Mouse (Mus musculus) liver, embryonic 11.5 days (tissue): ENCODE results near the gene Ell. TPM values are rescaled to one million over a fixed set of nuclear protein-coding genes. Genes with fewer than 3 reads are reported as not detected.
A peak's percentile ranks its signal among the peaks of the same experiment; 100 is the strongest.
"Not testable (repeated sequence)": the region's sequence is repeated elsewhere in the genome, so short reads cannot be mapped to it uniquely, and the experiment has no call there.

Source experiments
- ATAC-seq: fragments of 200-750 bp; cut with Nextera tagmentation; replicated peaks from 2 replicates; pipeline ENCODE4 v1.8.0; 2017; ENCODE audit warnings: moderate number of reproducible peaks, mild to moderate bottlenecking, moderate TSS enrichment, moderate library complexity; ENCODE audit not compliant: low FRiP score
- DNase-seq: peaks from one replicate; pipeline ENCODE4 v3.0.0-alpha.2; 2017; ENCODE audit warnings: low spot score
- H3K27ac ChIP-seq: fragments of 300-500 bp; sonication (generic); 2 replicates; pipeline ENCODE4 v1.5.1; 2014; ENCODE audit warnings: mild to moderate bottlenecking, low read depth, low read length, control low read depth
- H3K27me3 ChIP-seq: fragments of 300-500 bp; sonication (generic); replicated peaks from 2 replicates; pipeline ENCODE4 v1.6.1; 2014; ENCODE audit warnings: low read length, mixed read lengths; ENCODE audit not compliant: control insufficient read depth, insufficient read depth
- H3K36me3 ChIP-seq: fragments of 300-500 bp; sonication (generic); 2 replicates; pipeline ENCODE4 v1.6.1; 2014; ENCODE audit warnings: mild to moderate bottlenecking, low read length, moderate library complexity, mixed read lengths; ENCODE audit not compliant: control insufficient read depth, insufficient read depth
- H3K4me1 ChIP-seq: fragments of 300-500 bp; sonication (generic); replicated peaks from 2 replicates; pipeline ENCODE4 v1.6.1; 2014; ENCODE audit warnings: low read length, mixed read lengths; ENCODE audit not compliant: control insufficient read depth, insufficient read depth
- H3K4me2 ChIP-seq: fragments of 300-500 bp; sonication (generic); 2 replicates; pipeline ENCODE4 v1.6.1; 2014; ENCODE audit warnings: mild to moderate bottlenecking, control low read depth, moderate library complexity
- H3K4me3 ChIP-seq: fragments of 300-500 bp; sonication (generic); 2 replicates; pipeline ENCODE4 v1.5.1; 2014; ENCODE audit warnings: low read depth, low read length, control low read depth
- H3K9ac ChIP-seq: fragments of 300-500 bp; sonication (generic); 2 replicates; pipeline ENCODE4 v1.6.1; 2014; ENCODE audit warnings: low read depth, low read length, control low read depth
- H3K9me3 ChIP-seq: fragments of 300-500 bp; sonication (generic); 2 replicates; pipeline ENCODE4 v1.6.1; 2016; ENCODE audit warnings: low read length, inconsistent platforms, mixed read lengths; ENCODE audit not compliant: control insufficient read depth
- WGBS: fragments of 180-500 bp; shearing (Covaris S2); extraction: QIAGEN DNeasy Blood & Tissue Kit; methylation state at CpG from one replicate; pipeline ENCODE4 v1.1.7; 2014; 5-methylcytosine and 5-hydroxymethylcytosine counted together
- polyA plus RNA-seq: library from polyadenylated mRNA; unstranded; fragments of >200 nt; fragmentation: Nextera tagmentation; extraction: Ambion mirVana; gene quantifications from 2 replicates; pipeline ENCODE4 v1.2.1, GENCODE M21; 2014

The Ell gene
- polyA plus RNA-seq, 1 experiment from 2014 or later: 20.7 TPM

DNA sequence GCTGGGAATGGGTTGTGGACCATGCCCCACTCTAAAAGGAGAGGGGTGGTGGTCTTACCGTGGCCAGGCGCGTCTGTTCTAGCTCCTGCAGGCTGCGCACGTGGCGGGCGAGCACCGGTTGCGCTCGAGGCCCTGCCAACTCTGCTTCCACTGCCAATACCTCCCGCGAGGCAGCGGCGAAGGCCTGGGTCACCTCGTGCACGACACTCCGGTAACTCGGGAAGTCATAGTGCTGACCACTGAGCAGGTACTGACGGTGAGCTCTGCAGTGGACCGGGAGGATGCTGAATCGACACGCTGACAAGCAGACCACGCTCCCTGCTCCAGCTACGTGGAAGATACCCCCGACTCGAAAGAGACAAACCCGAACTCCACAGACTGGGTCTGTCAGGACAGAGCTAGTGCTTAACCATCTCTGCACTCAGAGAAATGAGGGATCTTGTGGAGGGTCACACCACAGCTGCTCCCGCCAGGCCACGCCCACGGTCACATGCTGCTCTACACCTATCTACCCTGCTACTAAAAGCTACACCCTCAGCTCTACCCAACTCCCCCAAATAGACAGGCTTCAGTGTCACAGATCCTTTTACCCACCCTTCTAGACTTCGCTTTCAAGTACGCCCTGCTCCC, 33.4 kb upstream of the Ell start:
- 39% methylated on average over 32 of the region's 32 CpGs for WGBS
- peak overlapping the region; percentile 73 for H3K4me3 ChIP-seq
- peaks cover 20% of the 10 kb centered on the region for H3K36me3 ChIP-seq
- peak overlapping the region; percentile 95; the same call in 1 of the 2 replicates for H3K27ac ChIP-seq
- ATAC-seq: peak; percentile 26
- H3K4me1 ChIP-seq: peaks cover 39% of the 10 kb centered on the region
- no peaks in the 10 kb centered on the region for H3K9me3 ChIP-seq
- H3K9ac ChIP-seq: peak overlapping the region; percentile 91
- H3K27me3 ChIP-seq: peaks cover 27% of the 10 kb centered on the region
- DNase-seq: no peak
- H3K4me2 ChIP-seq: peak overlapping the region; percentile 77

DNA sequence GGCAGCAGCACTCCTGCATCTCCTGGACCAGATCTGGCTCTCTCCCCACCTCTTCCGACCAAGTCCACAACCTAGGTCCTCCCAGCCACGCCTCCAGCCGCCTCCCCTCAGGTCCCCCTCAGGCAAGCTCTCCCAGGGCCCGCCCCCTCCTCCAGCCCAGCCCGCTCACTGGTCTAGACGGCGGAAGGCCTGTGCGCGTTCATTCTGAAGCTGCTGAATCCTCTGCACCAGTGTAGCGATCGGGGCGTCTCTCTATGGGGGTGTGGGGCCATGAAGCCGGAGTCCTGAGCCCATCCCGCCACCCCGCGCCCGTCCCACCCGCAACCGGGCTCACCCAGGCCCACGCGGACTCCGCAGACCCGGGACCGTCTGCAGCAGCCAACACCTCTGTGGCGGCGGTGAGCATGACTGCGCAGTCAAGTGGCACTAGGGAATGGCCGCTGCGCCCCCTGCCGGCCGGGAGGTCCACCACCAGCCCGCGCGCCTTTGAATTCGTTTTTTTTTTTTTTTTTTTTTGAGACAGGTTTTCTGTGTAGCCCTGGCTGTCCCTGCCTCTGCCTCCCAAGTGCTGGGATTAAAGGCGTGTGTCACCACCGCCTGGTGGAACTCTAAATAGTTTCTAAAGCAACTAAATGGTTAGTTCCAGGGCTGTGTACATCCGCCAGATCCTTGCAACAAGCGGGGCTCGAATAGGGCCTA, 32.8 kb upstream of the Ell start, which contains the start of gene Rex1bd:
Rex1bd (minus strand) TSS at position 425 of the 699 bp plus-strand sequence.
- Histone ChIP-seq H3K27me3 (peaks cover 21% of the 10 kb centered on the region), H3K4me3 (peak within 1 kb of the TSS; percentile 73), H3K27ac (peak within 1 kb of the TSS; percentile 95), H3K9ac (peak within 1 kb of the TSS; percentile 91), H3K4me1 (peaks cover 35% of the 10 kb centered on the region), H3K4me2 (peak within 1 kb of the TSS; percentile 85), H3K36me3 (peaks cover 20% of the 10 kb centered on the region), H3K9me3 (no peaks in the 10 kb centered on the region)
- WGBS: 2% methylated on average over 40 of the region's 40 CpGs
- DNase-seq (peak; percentile 99), ATAC-seq (peak; percentile 84)

DNA sequence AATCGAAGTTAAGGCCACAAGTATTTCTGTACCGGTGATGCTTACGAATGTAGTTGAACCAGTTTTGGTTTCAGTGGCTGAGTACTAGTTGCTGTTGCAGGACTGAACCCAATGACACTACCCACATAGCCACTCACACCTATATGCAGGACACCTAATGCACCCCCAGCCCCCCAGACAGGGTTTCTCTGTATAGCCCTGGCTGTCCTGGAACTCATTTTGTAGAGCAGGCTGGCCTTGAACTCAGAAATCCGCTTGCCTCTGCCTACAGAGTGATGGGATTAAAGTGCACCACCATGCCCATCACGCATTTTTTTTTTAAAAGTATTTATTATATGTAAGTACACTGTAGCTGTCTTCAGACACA, 32.2 kb upstream of the Ell start:
- peaks cover 22% of the 10 kb centered on the region for H3K36me3 ChIP-seq
- peak overlapping the region; percentile 73 for H3K4me3 ChIP-seq
- H3K27ac ChIP-seq: peak overlapping the region; percentile 95
- WGBS: 56% methylated on average over 5 of the region's 5 CpGs
- peaks cover 16% of the 10 kb centered on the region for H3K27me3 ChIP-seq
- H3K4me2 ChIP-seq: peak overlapping the region; percentile 77
- H3K9me3 ChIP-seq: no peaks in the 10 kb centered on the region
- H3K4me1 ChIP-seq: peaks cover 35% of the 10 kb centered on the region
- H3K9ac ChIP-seq: 0 out of 2 replicates have a peak overlapping the region, but pooled peaks have one; percentile 91
- no peak for ATAC-seq
- no peak for DNase-seq

DNA sequence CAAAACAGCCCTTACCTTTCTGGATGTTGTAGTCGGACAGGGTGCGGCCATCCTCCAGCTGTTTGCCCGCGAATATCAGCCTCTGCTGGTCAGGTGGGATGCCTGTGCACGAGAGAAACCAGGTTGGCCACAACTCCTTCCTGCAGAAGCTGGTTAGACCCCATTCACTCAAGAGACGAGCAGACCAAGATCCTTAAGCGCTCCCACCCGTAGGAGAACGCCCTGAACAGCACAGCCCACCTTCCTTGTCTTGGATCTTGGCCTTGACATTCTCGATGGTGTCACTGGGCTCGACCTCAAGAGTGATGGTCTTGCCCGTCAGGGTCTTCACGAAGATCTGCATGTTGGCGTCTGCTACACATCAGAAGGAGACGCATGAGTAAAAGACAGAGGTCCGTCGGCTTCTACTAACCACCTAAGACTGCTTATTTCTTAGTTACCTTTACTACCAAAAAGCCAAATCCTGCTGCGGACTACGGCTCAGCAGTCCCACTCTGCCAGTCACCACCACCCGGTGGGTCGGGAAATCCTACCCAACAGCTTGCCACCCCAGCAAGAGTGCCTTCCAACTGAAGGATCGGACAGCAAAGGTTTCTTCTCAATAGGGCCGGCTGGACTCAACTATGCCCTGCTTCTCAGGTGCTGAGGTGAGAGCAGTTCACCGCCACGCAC, 29.8 kb upstream of the Ell start:
- Histone ChIP-seq H3K27ac (peak overlapping the region; percentile 97), H3K4me3 (peak overlapping the region; percentile 99), H3K4me2 (peak overlapping the region; percentile 85), H3K4me1 (peaks cover 27% of the 10 kb centered on the region), H3K9me3 (no peaks in the 10 kb centered on the region), H3K36me3 (peaks cover 32% of the 10 kb centered on the region), H3K9ac (peak overlapping the region; percentile 100), H3K27me3 (no peaks in the 10 kb centered on the region)
- DNase-seq: peak; percentile 39
- ATAC-seq: no peak
- WGBS: 4% methylated on average over 25 of the region's 25 CpGs

DNA sequence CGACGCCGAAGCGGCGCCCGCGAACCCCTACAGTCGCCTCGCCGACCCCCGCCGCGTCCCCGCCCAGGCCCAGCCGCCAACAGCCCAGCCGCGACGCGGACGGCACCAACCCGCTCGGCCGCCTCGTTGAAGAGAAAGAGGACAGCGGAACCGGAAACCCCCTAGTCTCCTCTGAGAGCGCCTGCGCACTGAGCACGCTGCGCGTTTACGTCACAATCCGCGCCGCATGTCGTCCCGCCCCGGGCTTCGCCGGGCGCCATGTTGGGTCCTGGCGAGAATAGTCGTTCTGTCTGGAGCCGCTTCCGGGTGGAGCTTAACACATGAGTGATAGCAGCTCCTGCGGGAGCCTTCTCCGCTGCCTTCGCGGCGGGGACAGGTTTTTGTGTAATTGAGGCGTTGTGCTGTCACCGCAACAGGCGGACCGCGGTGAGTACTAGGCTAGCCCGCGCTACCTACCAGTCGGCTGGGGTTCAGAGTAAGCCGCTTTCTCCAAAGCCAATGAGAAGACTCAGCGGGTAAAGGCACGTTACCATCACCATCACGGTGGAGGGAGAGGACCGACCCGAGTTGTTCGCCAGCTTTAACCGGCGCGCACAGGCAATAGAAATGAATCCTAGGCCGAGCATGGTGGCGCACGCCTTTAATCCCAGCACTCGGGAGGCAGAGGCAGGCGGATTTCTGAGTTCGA, 28.9 kb upstream of the Ell start, which contains the start of gene Uba52:
Uba52 (minus strand) TSS at position 574 of the 688 bp plus-strand sequence.
- peak within 1 kb of the TSS; percentile 100 for H3K9ac ChIP-seq
- 1% methylated on average over 74 of the region's 74 CpGs for WGBS
- ATAC-seq: peak; percentile 73
- H3K36me3 ChIP-seq: peaks cover 35% of the 10 kb centered on the region
- H3K4me1 ChIP-seq: peaks cover 27% of the 10 kb centered on the region
- no peaks in the 10 kb centered on the region for H3K9me3 ChIP-seq
- DNase-seq: peak; percentile 95
- H3K27me3 ChIP-seq: no peaks in the 10 kb centered on the region
- peak within 1 kb of the TSS; percentile 97 for H3K27ac ChIP-seq
- peak within 1 kb of the TSS; percentile 99 for H3K4me3 ChIP-seq
- peak within 1 kb of the TSS; percentile 85 for H3K4me2 ChIP-seq

DNA sequence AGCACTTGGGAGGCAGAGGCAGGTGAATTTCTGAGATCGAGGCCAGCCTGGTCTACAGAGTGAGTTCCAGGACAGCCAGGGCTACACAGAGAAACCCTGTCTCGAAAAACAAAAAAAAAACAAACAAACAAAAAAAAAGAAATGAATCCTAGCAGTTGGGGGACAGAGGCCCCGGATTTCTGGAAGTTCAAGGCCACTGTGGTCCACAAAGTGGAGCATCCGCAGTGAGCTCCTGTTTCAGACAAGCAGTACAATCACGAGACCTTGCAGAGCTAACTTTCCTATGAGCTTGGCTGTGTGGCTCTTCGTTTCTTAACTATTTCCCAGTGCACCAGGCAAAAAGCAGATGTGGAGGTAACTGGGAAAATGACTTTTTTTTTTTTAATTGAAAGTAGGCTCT, 28.1 kb upstream of the Ell start:
- 48% methylated on average over 6 of the region's 6 CpGs for WGBS
- H3K4me2 ChIP-seq: peak overlapping the region; percentile 85
- peaks cover 20% of the 10 kb centered on the region for H3K4me1 ChIP-seq
- peaks cover 36% of the 10 kb centered on the region for H3K36me3 ChIP-seq
- ATAC-seq, DNase-seq, H3K9me3 ChIP-seq, H3K27me3 ChIP-seq: not testable (repeated sequence)
- peak overlapping the region; percentile 97 for H3K27ac ChIP-seq
- H3K9ac ChIP-seq: peak overlapping the region; percentile 100
- peak overlapping the region; percentile 99 for H3K4me3 ChIP-seq

DNA sequence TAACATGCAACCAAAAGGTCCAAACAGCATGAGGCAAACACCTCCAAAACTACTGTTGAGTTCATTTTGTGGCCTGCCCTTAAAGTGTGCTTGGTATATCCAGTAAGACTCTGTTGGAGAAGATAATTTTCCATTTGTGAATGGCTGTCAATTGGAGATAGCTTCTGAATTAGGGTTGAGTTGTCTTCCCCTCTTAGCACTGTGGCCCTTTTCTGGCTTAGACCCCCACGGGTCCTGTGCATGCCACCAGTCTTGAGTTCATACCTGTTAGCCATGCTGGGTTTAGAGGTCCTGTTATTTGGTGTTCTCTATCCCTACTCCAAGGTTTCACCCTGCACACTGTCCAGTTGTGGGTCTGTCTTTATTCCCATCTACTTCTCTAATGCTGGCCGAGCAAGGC, 27.5 kb upstream of the Ell start:
- no peaks in the 10 kb centered on the region for H3K27me3 ChIP-seq
- peak overlapping the region; percentile 85 for H3K4me2 ChIP-seq
- H3K9ac ChIP-seq: peak overlapping the region; percentile 100
- H3K9me3 ChIP-seq: no peaks in the 10 kb centered on the region
- peaks cover 20% of the 10 kb centered on the region for H3K4me1 ChIP-seq
- DNase-seq: no peak
- WGBS: 85% methylated on average over 2 of the region's 2 CpGs
- peak overlapping the region; percentile 99 for H3K4me3 ChIP-seq
- H3K27ac ChIP-seq: peak overlapping the region; percentile 62
- ATAC-seq: no peak
- H3K36me3 ChIP-seq: peaks cover 38% of the 10 kb centered on the region

DNA sequence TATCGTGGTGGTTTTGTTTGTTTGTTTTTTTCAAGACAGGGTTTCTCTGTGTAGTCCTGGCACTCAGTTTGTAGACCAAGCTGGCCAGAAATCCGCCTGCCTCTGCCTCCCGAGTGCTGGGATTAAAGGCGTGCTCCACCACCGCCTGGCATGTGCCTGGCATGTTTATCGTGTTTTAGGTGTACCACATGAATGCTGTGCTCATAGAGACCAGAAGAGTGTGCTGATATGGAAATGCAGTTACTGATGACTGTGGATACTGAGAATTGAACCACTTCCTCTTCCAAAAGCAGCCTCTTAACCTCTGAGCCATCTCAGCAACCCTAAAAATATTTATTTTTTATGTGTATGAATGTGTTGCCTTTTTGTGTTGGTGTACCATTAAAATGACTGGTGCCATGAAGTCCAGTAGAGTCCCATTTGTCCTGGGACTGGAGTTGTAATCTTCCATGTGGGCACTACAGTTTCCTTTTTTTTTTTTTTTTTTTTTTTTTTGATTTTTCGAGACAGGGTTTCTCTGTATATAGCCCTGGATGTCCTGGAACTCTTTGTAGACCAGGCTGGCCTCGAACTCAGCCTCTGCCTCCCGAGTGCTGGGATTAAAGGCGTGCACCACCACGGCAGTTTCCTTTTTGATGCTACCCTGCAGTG, 26.9 kb upstream of the Ell start:
- Histone ChIP-seq H3K27me3 (no peaks in the 10 kb centered on the region), H3K4me3 (peak overlapping the region; percentile 99; the same call in 1 of the 2 replicates), H3K36me3 (peaks cover 38% of the 10 kb centered on the region), H3K4me1 (peaks cover 20% of the 10 kb centered on the region), H3K9me3 (no peaks in the 10 kb centered on the region), H3K9ac (peak overlapping the region; percentile 100; the same call in 1 of the 2 replicates), H3K27ac (peak overlapping the region; percentile 62), H3K4me2 (peak overlapping the region; percentile 85)
- DNase-seq (no peak), ATAC-seq (no peak)
- WGBS: 79% methylated on average over 11 of the region's 11 CpGs
